Mouse (Mus musculus) myocyte (in vitro differentiated cells): ENCODE results near the gene Olfr1324.

Source experiments
- CEBPB ChIP-seq: IDR thresholded peaks from 2 replicates; pipeline ENCODE4 v1.6.1; 2011; ENCODE audit warnings: mild to moderate bottlenecking, moderate library complexity; ENCODE audit not compliant: poor library complexity, insufficient read depth, severe bottlenecking
- E2F4 ChIP-seq: IDR thresholded peaks from one replicate; pipeline ENCODE4 v1.6.1; 2011; ENCODE audit warnings: mild to moderate bottlenecking, control low read depth, moderate library complexity; ENCODE audit not compliant: insufficient read depth
- MAX ChIP-seq: IDR thresholded peaks from one replicate; pipeline ENCODE4 v1.6.1; 2011; ENCODE audit warnings: low read depth, mild to moderate bottlenecking, control low read depth
- MYOD1 ChIP-seq, 3 experiments: IDR thresholded peaks; one replicate each; pipeline ENCODE4 v1.6.1; 2011; ENCODE audit warnings: control low read depth in 2 of 3, low read depth in 2 of 3, mild to moderate bottlenecking in 2 of 3, moderate library complexity in 1 of 3; ENCODE audit not compliant: insufficient read length in 2 of 3, control insufficient read depth in 1 of 3
- MYOG ChIP-seq, 3 experiments: IDR thresholded peaks; one replicate each; pipeline ENCODE4 v1.6.1; 2011; ENCODE audit warnings: control low read depth in 2 of 3, low read depth in 2 of 3, mild to moderate bottlenecking in 2 of 3; ENCODE audit not compliant: insufficient read length in 2 of 3, control insufficient read depth in 1 of 3, insufficient read depth in 1 of 3
- POLR2A ChIP-seq: IDR thresholded peaks from one replicate; pipeline ENCODE4 v1.6.1; 2011; ENCODE audit warnings: low read depth, mild to moderate bottlenecking, control low read depth, moderate library complexity; ENCODE audit not compliant: insufficient read length
- POLR2AphosphoS2 ChIP-seq: IDR thresholded peaks from one replicate; pipeline ENCODE4 v1.6.1; 2011; ENCODE audit warnings: low read depth, control low read depth; ENCODE audit not compliant: insufficient read length
- REST ChIP-seq: IDR thresholded peaks from one replicate; pipeline ENCODE4 v1.6.1; 2011; ENCODE audit warnings: mild to moderate bottlenecking, control low read depth, moderate library complexity; ENCODE audit not compliant: insufficient read depth, insufficient read length
- SRF ChIP-seq: IDR thresholded peaks from one replicate; pipeline ENCODE4 v1.6.1; 2011; ENCODE audit warnings: low read depth; ENCODE audit not compliant: control insufficient read depth, insufficient read length
- TCF12 ChIP-seq: IDR thresholded peaks from one replicate; pipeline ENCODE4 v1.6.1; 2011; ENCODE audit warnings: mild to moderate bottlenecking, control low read depth; ENCODE audit not compliant: poor library complexity, insufficient read depth, severe bottlenecking
- USF1 ChIP-seq: IDR thresholded peaks from one replicate; pipeline ENCODE4 v1.6.1; 2011; ENCODE audit warnings: low read depth, mild to moderate bottlenecking, control low read depth, moderate library complexity

- TF ChIP-seq POLR2A (no peak), REST (no peak), TCF12 (no peak), CEBPB (no peak), POLR2AphosphoS2 (no peak), E2F4 (no peak), USF1 (no peak), MYOG (IDR thresholded peaks at IDR 0.05; ENCODE audit: control insufficient read depth in 1 of 3, insufficient read depth in 1 of 3, insufficient read length in 2 of 3, low read depth in 2 of 3) (no peak), MAX (no peak), SRF (no peak), MYOD1 (IDR thresholded peaks at IDR 0.05; ENCODE audit: control insufficient read depth in 1 of 3, insufficient read length in 2 of 3, low read depth in 2 of 3) (no peak)
These were observed 15.1 kb upstream of the Olfr1324 start for GRCm38 (mm10) chrX:50443352-50443751.
